Mouse (Mus musculus) MEL (cell line): Measurements from ENCODE around the gene Fam193b. TPM values are rescaled to one million over a fixed set of nuclear protein-coding genes. Genes with fewer than 3 reads are reported as not detected.

Source experiments
- DNase-seq: peaks from one replicate; pipeline ENCODE4 v3.0.0; 2011; ENCODE audit warnings: low read depth, low spot score
- H3K27ac ChIP-seq: 2 replicates; pipeline ENCODE4 v1.5.1; 2012; ENCODE audit warnings: low read depth, mild to moderate bottlenecking, control low read depth, low read length, moderate library complexity; ENCODE audit not compliant: control insufficient read depth
- H3K27me3 ChIP-seq, 2 experiments: fragments of 150-350 bp in 1 of 2; sonication (generic) in 1 of 2; 2 replicates each; pipeline ENCODE4 v1.6.1; 2012; ENCODE audit warnings: low read length in 2 of 2, mild to moderate bottlenecking in 2 of 2, improper control_type of control experiment in 1 of 2, moderate library complexity in 1 of 2; ENCODE audit not compliant: insufficient read depth in 2 of 2, control insufficient read depth in 1 of 2
- H3K36me3 ChIP-seq, 2 experiments: 2 replicates each; pipeline ENCODE4 v1.6.1; 2012 to 2014; ENCODE audit warnings: low read length in 2 of 2, improper control_type of control experiment in 1 of 2, inconsistent platforms in 1 of 2, mild to moderate bottlenecking in 1 of 2; ENCODE audit not compliant: insufficient read depth in 2 of 2, control insufficient read depth in 1 of 2
- H3K4me1 ChIP-seq, 2 experiments: fragments of 150-350 bp in 1 of 2; sonication (generic) in 1 of 2; 2 replicates each; pipeline ENCODE4 v1.6.1; 2012; ENCODE audit warnings: low read length in 2 of 2, improper control_type of control experiment in 1 of 2, mild to moderate bottlenecking in 1 of 2; ENCODE audit not compliant: insufficient read depth in 2 of 2, control insufficient read depth in 1 of 2
- H3K4me3 ChIP-seq, 2 experiments: fragments of 150-350 bp in 1 of 2; sonication (generic) in 1 of 2; 2 replicates each; pipeline ENCODE4 v1.5.1; 2012; ENCODE audit warnings: low read depth in 2 of 2, low read length in 2 of 2, mild to moderate bottlenecking in 2 of 2, moderate library complexity in 2 of 2, control low read depth in 1 of 2, improper control_type of control experiment in 1 of 2; ENCODE audit not compliant: control insufficient read depth in 1 of 2, insufficient read depth in 1 of 2
- H3K79me2 ChIP-seq: 2 replicates; pipeline ENCODE4 v1.6.1; 2012; ENCODE audit warnings: mild to moderate bottlenecking, low read length, moderate library complexity; ENCODE audit not compliant: control insufficient read depth, poor library complexity, insufficient read depth
- H3K9ac ChIP-seq: 2 replicates; pipeline ENCODE4 v1.6.1; 2012; ENCODE audit warnings: low read depth, mild to moderate bottlenecking, control low read depth, low read length, moderate library complexity; ENCODE audit not compliant: control insufficient read depth, poor library complexity, severe bottlenecking
- H3K9me3 ChIP-seq: fragments of 150-350 bp; sonication (generic); replicated peaks from 2 replicates; pipeline ENCODE4 v1.6.1; 2012; ENCODE audit warnings: mild to moderate bottlenecking, low read length, improper control_type of control experiment, moderate library complexity; ENCODE audit not compliant: insufficient read depth
- BHLHE40 ChIP-seq: IDR thresholded peaks from 2 replicates; pipeline ENCODE4 v1.6.1; 2012; ENCODE audit warnings: low read depth, mild to moderate bottlenecking, inconsistent platforms, low read length, improper control_type of control experiment, borderline replicate concordance
- CHD1 ChIP-seq: IDR thresholded peaks from 2 replicates; pipeline ENCODE4 v1.6.1; 2012; ENCODE audit warnings: low read depth, mild to moderate bottlenecking, inconsistent platforms, low read length, improper control_type of control experiment
- CHD2 ChIP-seq: IDR thresholded peaks from 2 replicates; pipeline ENCODE4 v1.6.1; 2011; ENCODE audit warnings: low read length, improper control_type of control experiment
- CTCF ChIP-seq, 3 experiments: IDR thresholded peaks in 2 of 3; conservative IDR thresholded peaks in 1 of 3; 2 replicates each; pipeline ENCODE4 v1.5.1; 2011 to 2012; ENCODE audit warnings: low read length in 3 of 3, low read depth in 2 of 3, mild to moderate bottlenecking in 2 of 3, improper control_type of control experiment in 1 of 3, inconsistent platforms in 1 of 3, mixed read lengths in 1 of 3, moderate library complexity in 1 of 3; ENCODE audit not compliant: control insufficient read depth in 1 of 3, insufficient read depth in 1 of 3, poor library complexity in 1 of 3, severe bottlenecking in 1 of 3
- ETS1 ChIP-seq: IDR thresholded peaks from 2 replicates; pipeline ENCODE4 v1.6.1; 2012; ENCODE audit warnings: low read depth, mild to moderate bottlenecking, inconsistent platforms, low read length, improper control_type of control experiment, moderate library complexity
- MAX ChIP-seq: IDR thresholded peaks from 2 replicates; pipeline ENCODE4 v1.6.1; 2011; ENCODE audit warnings: low read length, improper control_type of control experiment
- MYB ChIP-seq: IDR thresholded peaks from 2 replicates; pipeline ENCODE4 v1.6.1; 2011; ENCODE audit warnings: mild to moderate bottlenecking, low read depth, low read length, improper control_type of control experiment
- MYC ChIP-seq: IDR thresholded peaks from 2 replicates; pipeline ENCODE4 v1.6.1; 2011; ENCODE audit warnings: low read depth, mild to moderate bottlenecking, low read length, improper control_type of control experiment, moderate library complexity
- POLR2AphosphoS2 ChIP-seq: IDR thresholded peaks from 2 replicates; pipeline ENCODE4 v1.6.1; 2011; ENCODE audit warnings: low read length, improper control_type of control experiment
- RAD21 ChIP-seq: IDR thresholded peaks from 2 replicates; pipeline ENCODE4 v1.6.1; 2011; ENCODE audit warnings: mild to moderate bottlenecking, low read depth, low read length, improper control_type of control experiment
- RCOR1 ChIP-seq: IDR thresholded peaks from 2 replicates; pipeline ENCODE4 v1.6.1; 2012; ENCODE audit warnings: low read depth, mild to moderate bottlenecking, inconsistent platforms, low read length, improper control_type of control experiment
- SMC3 ChIP-seq: IDR thresholded peaks from 2 replicates; pipeline ENCODE4 v1.6.1; 2011; ENCODE audit warnings: low read depth, low read length, improper control_type of control experiment
- TBP ChIP-seq: IDR thresholded peaks from 2 replicates; pipeline ENCODE4 v1.8.0; 2011; ENCODE audit warnings: low read depth, low read length, improper control_type of control experiment
- ZC3H11A ChIP-seq: IDR thresholded peaks from 2 replicates; pipeline ENCODE4 v1.6.1; 2012; ENCODE audit warnings: low read depth, mild to moderate bottlenecking, inconsistent platforms, low read length, improper control_type of control experiment
- ZMIZ1 ChIP-seq: IDR thresholded peaks from 2 replicates; pipeline ENCODE4 v1.6.1; 2012; ENCODE audit warnings: low read depth, mild to moderate bottlenecking, inconsistent platforms, low read length, improper control_type of control experiment, moderate library complexity
- polyA plus RNA-seq, 2 experiments: library from polyadenylated mRNA; stranded (reverse) in 1 of 2; unstranded in 1 of 2; fragments of >175 nt in 1 of 2; fragments of >200 nt in 1 of 2; gene quantifications; 2 replicates each; pipeline versions ENCODE4 v1.2.1 to v1.2.4; 2012; ENCODE audit warnings: low replicate concordance in 2 of 2, low read depth in 1 of 2; ENCODE audit not compliant: insufficient read length in 2 of 2, insufficient read depth in 1 of 2, missing spikeins in 1 of 2
- total RNA-seq: library from RNA; depleted of rRNA; stranded (reverse); fragments of 300-350 nt; gene quantifications from 2 replicates; pipeline ENCODE4 v1.2.3, GENCODE M21; 2012

The Fam193b gene
- total and polyA plus RNA-seq, 3 experiments = 11.9 to 38.7 TPM; not detected in 1

DNA sequence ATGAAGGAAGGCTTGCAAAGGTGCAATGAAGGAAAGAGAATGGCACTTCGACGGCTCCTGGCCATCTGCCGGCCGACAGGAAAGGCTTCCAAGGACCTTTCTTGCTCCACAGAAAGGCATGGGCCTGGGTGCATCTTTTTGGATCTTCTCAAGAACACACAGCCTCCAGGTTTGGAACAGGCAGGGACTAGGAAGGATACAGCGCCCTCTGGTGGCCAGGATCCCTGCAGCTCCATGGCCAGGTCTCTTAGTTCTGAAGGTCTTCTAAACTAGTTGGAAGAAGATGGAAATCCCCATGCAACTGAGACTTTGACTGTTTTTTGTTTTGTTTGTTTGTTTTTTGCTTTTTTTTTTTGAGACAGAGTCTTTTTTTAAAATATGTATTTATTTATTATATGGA lies 54.0 kb downstream of the Fam193b start:
- TF ChIP-seq CHD2 (no peak), RAD21 (peak; percentile 83), ZC3H11A (peak; percentile 84), MYC (0 out of 2 replicates have a peak, but pooled peaks have one; percentile 24), MAX (no peak), SMC3 (peak; percentile 97), CTCF (IDR thresholded peaks at IDR 0.05 in 2 of 3, conservative IDR thresholded peaks at IDR 0.05 in 1 of 3; ENCODE audit: control insufficient read depth in 1 of 3, insufficient read depth in 1 of 3, low read depth in 2 of 3, low read length in 3 of 3, poor library complexity in 1 of 3, severe bottlenecking in 1 of 3) (peak; percentile 92 to 98 (median 95)), RCOR1 (no peak), MYB (no peak)
- TF ChIP-seq, all 39 proteins: peak for 5
- Histone ChIP-seq H3K36me3 (peaks cover 0 to 2% of the 10 kb centered on the region in 2 experiments; a peak in 2 of 4 replicates), H3K4me3 (no peak overlapping the region), H3K9ac (no peak overlapping the region), H3K9me3 (no peaks in the 10 kb centered on the region), H3K79me2 (peaks cover 6% of the 10 kb centered on the region), H3K4me1 (peaks cover 3 to 5% of the 10 kb centered on the region in 2 experiments; a peak in 3 of 4 replicates), H3K27ac (no peak overlapping the region), H3K27me3 (no peaks in the 10 kb centered on the region)
- DNase-seq = peak; percentile 88

DNA sequence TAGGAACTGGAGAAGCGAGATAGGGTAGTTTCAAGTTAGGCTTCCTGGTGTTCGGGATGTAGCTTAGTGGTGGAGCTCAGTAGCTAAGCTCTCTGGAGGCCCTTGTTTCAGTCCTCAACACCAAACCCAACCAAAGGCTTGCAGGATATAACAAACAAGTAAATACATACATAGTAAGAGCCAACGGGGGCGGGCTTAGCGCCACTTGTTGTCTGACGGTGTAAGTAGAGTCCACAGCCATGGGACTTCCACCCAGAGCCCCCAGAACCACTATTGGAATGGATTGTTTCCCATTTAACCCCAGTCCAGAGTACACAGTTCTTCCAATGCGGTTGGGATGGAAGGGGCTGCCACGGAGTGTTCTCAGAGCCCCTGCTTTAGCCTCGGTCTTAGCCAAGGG lies 57.1 kb downstream of the Fam193b start:
- Histone ChIP-seq H3K79me2 (peaks cover 6% of the 10 kb centered on the region), H3K9ac (no peak overlapping the region; the same call in 1 of the 2 replicates), H3K9me3 (no peaks in the 10 kb centered on the region), H3K4me3 (peak overlapping the region; percentile 63 to 81; a peak in 3 of 4 replicates), H3K27ac (no peak overlapping the region), H3K4me1 (peaks cover 27 to 32% of the 10 kb centered on the region in 2 experiments), H3K27me3 (no peaks in the 10 kb centered on the region), H3K36me3 (peaks cover 0 to 27% of the 10 kb centered on the region in 2 experiments; a peak in 2 of 4 replicates)
- no peak for DNase-seq
- no peak for TF ChIP-seq MYC
- no peak for TF ChIP-seq POLR2AphosphoS2
- no peak for TF ChIP-seq CHD1
- TF ChIP-seq ZMIZ1 = no peak
- no peak for TF ChIP-seq BHLHE40
- TF ChIP-seq TBP = no peak
- no peak for TF ChIP-seq ETS1
- no peak for TF ChIP-seq RCOR1
- TF ChIP-seq, all 39 proteins: peak for 0
